ENCODE assay signal across 9 mouse cellular contexts in genomic region chr7:45713881-45714520, GRCm38 (mm10). TPM values are rescaled to one million over a fixed set of nuclear protein-coding genes. Genes with fewer than 3 reads are reported as not detected.
DNase-seq lines count a peak whose midpoint lies in the region; ATAC-seq and TF ChIP-seq lines count a peak whose summit lies in the region.
"Had no signal": no experiment of that assay in that cellular context is flagged by ENCODE, and none has a peak within 500 bp of the region (broad histone marks: within the 10 kb centered on the region; RNA-seq: fewer than 3 reads in every experiment).

No protein-coding gene starts in this region.

- TF ChIP-seq POLR2A in ES-Bruce4 (IDR thresholded peaks at IDR 0.05; ENCODE audit: insufficient read depth, low read length) = no peak

- no peak for TF ChIP-seq CTCF in ES-Bruce4 (IDR thresholded peaks at IDR 0.05; ENCODE audit: low read depth, low read length)
- TF ChIP-seq CTCF in heart, postnatal 0 days (IDR thresholded peaks at IDR 0.05; ENCODE audit: low read depth) = no peak

- H3K36me3 ChIP-seq in erythroblast, embryonic 14.5 days (ENCODE audit: control insufficient read depth) = peaks cover 49% of the 10 kb centered on the region
- H3K36me3 ChIP-seq in ES-Bruce4 (ENCODE audit: control insufficient read depth, insufficient read depth, low read length, poor library complexity, severe bottlenecking) = peaks cover 11% of the 10 kb centered on the region
- peaks cover 42% of the 10 kb centered on the region for H3K36me3 ChIP-seq in heart, postnatal 0 days (replicated peaks; ENCODE audit: control insufficient read depth, insufficient read depth, low read length)
- peaks cover 38% of the 10 kb centered on the region for H3K36me3 ChIP-seq in liver, embryonic 15.5 days (replicated peaks)

- H3K9me3 ChIP-seq in erythroblast, embryonic 14.5 days (ENCODE audit: control insufficient read depth, low read length) = no peaks in the 10 kb centered on the region
- no peaks in the 10 kb centered on the region for H3K9me3 ChIP-seq in ES-Bruce4 (replicated peaks; ENCODE audit: control insufficient read depth, insufficient read depth, low read length, poor library complexity, severe bottlenecking)
- no peaks in the 10 kb centered on the region for H3K9me3 ChIP-seq in heart, postnatal 0 days (replicated peaks; ENCODE audit: control insufficient read depth, low read length)
- no peaks in the 10 kb centered on the region for H3K9me3 ChIP-seq in liver, embryonic 15.5 days (replicated peaks)

- no peak overlapping the region for H3K27ac ChIP-seq in ES-Bruce4 (ENCODE audit: insufficient read depth, low read length)
- H3K27ac ChIP-seq in heart, postnatal 0 days (ENCODE audit: low read depth) = no peak overlapping the region
- H3K27ac ChIP-seq in liver, embryonic 15.5 days (replicated peaks) = peak overlapping the region; percentile 78

- no peak for ATAC-seq in erythroblast, adult 5-6 weeks (replicated peaks; ENCODE audit: low FRiP score, poor library complexity, severe bottlenecking)
- no peak for ATAC-seq in heart, postnatal 0 days (ENCODE audit: insufficient read depth, low read depth)
- ATAC-seq in liver, embryonic 15.5 days (ENCODE audit: insufficient read depth) = no peak

- H3K4me1 ChIP-seq in erythroblast, embryonic 14.5 days (ENCODE audit: control insufficient read depth) = peaks cover 59% of the 10 kb centered on the region
- peaks cover 3% of the 10 kb centered on the region for H3K4me1 ChIP-seq in ES-Bruce4 (ENCODE audit: control insufficient read depth, insufficient read depth, low read length)
- peaks cover 31% of the 10 kb centered on the region for H3K4me1 ChIP-seq in heart, postnatal 0 days (ENCODE audit: control insufficient read depth, insufficient read depth)
- peaks cover 56% of the 10 kb centered on the region for H3K4me1 ChIP-seq in liver, embryonic 15.5 days (replicated peaks)

- H3K4me3 ChIP-seq in erythroblast, embryonic 14.5 days (replicated peaks) = peak overlapping the region; percentile 83
- H3K4me3 ChIP-seq in ES-Bruce4 (ENCODE audit: low read depth, low read length) = peak overlapping the region; percentile 81; the same call in 1 of the 2 replicates
- H3K4me3 ChIP-seq in heart, postnatal 0 days (ENCODE audit: low read depth, low read length) = no peak overlapping the region
- peak overlapping the region; percentile 90 for H3K4me3 ChIP-seq in liver, embryonic 15.5 days (replicated peaks)

- H3K27me3 ChIP-seq in erythroblast, embryonic 14.5 days (ENCODE audit: control insufficient read depth) = no peaks in the 10 kb centered on the region
- no peaks in the 10 kb centered on the region for H3K27me3 ChIP-seq in ES-Bruce4 (ENCODE audit: control insufficient read depth, insufficient read depth, low read length, poor library complexity, severe bottlenecking)
- H3K27me3 ChIP-seq in heart, postnatal 0 days (ENCODE audit: control insufficient read depth, insufficient read depth, low read length) = no peaks in the 10 kb centered on the region
- H3K27me3 ChIP-seq in liver, embryonic 15.5 days = no peaks in the 10 kb centered on the region

- peak overlapping the region; percentile 93 for H3K4me2 ChIP-seq in heart, postnatal 0 days (ENCODE audit: low read depth, low read length)
- peak overlapping the region; percentile 95 for H3K4me2 ChIP-seq in liver, embryonic 15.5 days

- no peak for TF ChIP-seq EP300 in ES-Bruce4 (IDR thresholded peaks at IDR 0.05; ENCODE audit: insufficient read depth, low read depth, low read length)
- no peak for TF ChIP-seq EP300 in heart, postnatal 0 days (IDR thresholded peaks at IDR 0.05; ENCODE audit: low read depth)

- no peak for DNase-seq in heart, postnatal 0 days (ENCODE audit: low spot score)
- DNase-seq in frontal cortex, postnatal 25 days (ENCODE audit: low spot score in 2 of 2) = no peak
- no peak for DNase-seq in urinary bladder, adult 18-20 months (ENCODE audit: low spot score in 2 of 2)
- no peak for DNase-seq in layer of hippocampus, postnatal 14 days (ENCODE audit: low spot score in 2 of 2)

- WGBS in heart, postnatal 0 days = 75% methylated on average over 6 of the region's 6 CpGs
- WGBS in liver, embryonic 15.5 days (ENCODE audit: insufficient replicate concordance) = 70% methylated on average over 6 of the region's 6 CpGs

- peak overlapping the region; percentile 43; the same call in 1 of the 2 replicates for H3K9ac ChIP-seq in ES-Bruce4 (ENCODE audit: low read depth, poor library complexity, severe bottlenecking)
- peak overlapping the region; percentile 77; the same call in 1 of the 2 replicates for H3K9ac ChIP-seq in heart, postnatal 0 days (replicated peaks; ENCODE audit: low read depth, low read length)
- H3K9ac ChIP-seq in liver, embryonic 15.5 days = 0 out of 2 replicates have a peak overlapping the region, but pooled peaks have one; percentile 4

RNA-seq across cellular contexts. Expression of gene Rpl18, which starts 1.3 kb away (rescaled TPM):
- polyA plus RNA-seq in erythroblast, embryonic 14.5 days (2012) = 1,232 and 1,322 TPM in 2 replicates
- 423 and 424 TPM in 2 replicates for total RNA-seq in erythroblast, adult 5-6 weeks (2015; ENCODE audit: low replicate concordance)
- 286 and 289 TPM in 2 replicates for total RNA-seq in erythroblast, adult 5-6 weeks (2017; ENCODE audit: low replicate concordance)
- polyA plus RNA-seq in ES-Bruce4 (2011; ENCODE audit: insufficient read depth, insufficient read length, low read depth, missing spikeins) = 1,593 and 1,677 TPM in 2 replicates
- 1,259 and 1,310 TPM in 2 replicates for total RNA-seq in heart, postnatal 0 days (2014; rRNA removed; ENCODE audit: low replicate concordance)
- 479 and 486 TPM in 2 replicates for polyA plus RNA-seq in heart, postnatal 0 days (2015; fragmentation: Nextera tagmentation; extraction: Ambion mirVana)
- 533 and 542 TPM in 2 replicates for polyA plus RNA-seq in liver, embryonic 15.5 days (2015; fragmentation: Nextera tagmentation; extraction: Ambion mirVana)
- total RNA-seq in layer of hippocampus, postnatal 14 days (2021) = 100 to 1,000 TPM; 423 to 452 TPM

RNA-seq across cellular contexts. Expression of gene Sphk2, which starts 3.8 kb away (rescaled TPM):
- 5.1 and 5.7 TPM in 2 replicates for polyA plus RNA-seq in erythroblast, embryonic 14.5 days (2012)
- 4.6 and 7.9 TPM in 2 replicates for total RNA-seq in erythroblast, adult 5-6 weeks (2015; ENCODE audit: low replicate concordance)
- total RNA-seq in erythroblast, adult 5-6 weeks (2017; ENCODE audit: low replicate concordance) = 2.1 and 2.6 TPM in 2 replicates
- polyA plus RNA-seq in ES-Bruce4 (2011; ENCODE audit: insufficient read depth, insufficient read length, low read depth, missing spikeins) = 10.4 and 11.1 TPM in 2 replicates
- 19.5 and 23.3 TPM in 2 replicates for total RNA-seq in heart, postnatal 0 days (2014; rRNA removed; ENCODE audit: low replicate concordance)
- 11.1 and 11.4 TPM in 2 replicates for polyA plus RNA-seq in heart, postnatal 0 days (2015; fragmentation: Nextera tagmentation; extraction: Ambion mirVana)
- 10.4 and 13.3 TPM in 2 replicates for polyA plus RNA-seq in liver, embryonic 15.5 days (2015; fragmentation: Nextera tagmentation; extraction: Ambion mirVana)
- 10 to 100 TPM; 30.5 to 31.4 TPM for total RNA-seq in layer of hippocampus, postnatal 14 days (2021)

RNA-seq across cellular contexts. Expression of gene Fam83e, which starts 7.0 kb away (rescaled TPM):
- 0.03 and 0.11 TPM in 2 replicates for polyA plus RNA-seq in erythroblast, embryonic 14.5 days (2012)
- total RNA-seq in erythroblast, adult 5-6 weeks (2015; ENCODE audit: low replicate concordance) = not detected in 2 replicates
- not detected in 2 replicates for total RNA-seq in erythroblast, adult 5-6 weeks (2017; ENCODE audit: low replicate concordance)
- 0.85 and 1.4 TPM in 2 replicates for polyA plus RNA-seq in ES-Bruce4 (2011; ENCODE audit: insufficient read depth, insufficient read length, low read depth, missing spikeins)
- not detected in 2 replicates for total RNA-seq in heart, postnatal 0 days (2014; rRNA removed; ENCODE audit: low replicate concordance)
- polyA plus RNA-seq in heart, postnatal 0 days (2015; fragmentation: Nextera tagmentation; extraction: Ambion mirVana) = 0.07 and 0.26 TPM in 2 replicates
- 0.30 and 0.33 TPM in 2 replicates for polyA plus RNA-seq in liver, embryonic 15.5 days (2015; fragmentation: Nextera tagmentation; extraction: Ambion mirVana)
- under 1 TPM; 0.48 to 0.60 TPM for total RNA-seq in layer of hippocampus, postnatal 14 days (2021)

RNA-seq across cellular contexts. Expression of gene Dbp, which starts 9.1 kb away (rescaled TPM):
- 0.07 TPM in 2 replicates for polyA plus RNA-seq in erythroblast, embryonic 14.5 days (2012)
- total RNA-seq in erythroblast, adult 5-6 weeks (2015; ENCODE audit: low replicate concordance) = 1.5 and 1.9 TPM in 2 replicates
- 0.77 and 2.2 TPM in 2 replicates for total RNA-seq in erythroblast, adult 5-6 weeks (2017; ENCODE audit: low replicate concordance)
- 6.7 and 6.9 TPM in 2 replicates for polyA plus RNA-seq in ES-Bruce4 (2011; ENCODE audit: insufficient read depth, insufficient read length, low read depth, missing spikeins)
- 29.3 and 37.4 TPM in 2 replicates for total RNA-seq in heart, postnatal 0 days (2014; rRNA removed; ENCODE audit: low replicate concordance)
- polyA plus RNA-seq in heart, postnatal 0 days (2015; fragmentation: Nextera tagmentation; extraction: Ambion mirVana) = 21.9 and 24.9 TPM in 2 replicates
- polyA plus RNA-seq in liver, embryonic 15.5 days (2015; fragmentation: Nextera tagmentation; extraction: Ambion mirVana) = 0.46 and 0.85 TPM in 2 replicates
- total RNA-seq in layer of hippocampus, postnatal 14 days (2021) = 10 to 100 TPM; 49.7 to 59.1 TPM

RNA-seq across cellular contexts. Expression of gene Spaca4, which starts 11.6 kb away (rescaled TPM):
- polyA plus RNA-seq in erythroblast, embryonic 14.5 days (2012) = not detected in 2 replicates
- total RNA-seq in erythroblast, adult 5-6 weeks (2015; ENCODE audit: low replicate concordance) = not detected in 2 replicates
- total RNA-seq in erythroblast, adult 5-6 weeks (2017; ENCODE audit: low replicate concordance) = not detected in 2 replicates
- polyA plus RNA-seq in ES-Bruce4 (2011; ENCODE audit: insufficient read depth, insufficient read length, low read depth, missing spikeins) = not detected in 2 replicates
- not detected in 2 replicates for total RNA-seq in heart, postnatal 0 days (2014; rRNA removed; ENCODE audit: low replicate concordance)
- polyA plus RNA-seq in heart, postnatal 0 days (2015; fragmentation: Nextera tagmentation; extraction: Ambion mirVana) = not detected in 2 replicates
- not detected in 2 replicates for polyA plus RNA-seq in liver, embryonic 15.5 days (2015; fragmentation: Nextera tagmentation; extraction: Ambion mirVana)
- total RNA-seq in layer of hippocampus, postnatal 14 days (2021) = not detected
- polyA plus RNA-seq: cerebellum, adult 2 months had no signal

Comparison
In these comparisons a context has a peak if more than half of its experiments do, and no peak if none do; other contexts are left out.
1. H3K9ac ChIP-seq: peak in every context shown above with its lines; median percentile 77 in heart, postnatal 0 days; 43 in ES-Bruce4; 4 in liver, embryonic 15.5 days.